Mouse (Mus musculus) bone marrow, adult 2 months (tissue): ENCODE measurements around the gene Zfp618. TPM values are rescaled to one million over a fixed set of nuclear protein-coding genes. Genes with fewer than 3 reads are reported as not detected.

Experiments used
- H3K27ac ChIP-seq: fragments of 200-500 bp; 2 replicates; pipeline ENCODE4 v1.5.1; 2012; ENCODE audit warnings: low read depth, mild to moderate bottlenecking, control low read depth, inconsistent platforms, low read length; ENCODE audit not compliant: control insufficient read depth, poor library complexity, insufficient read depth
- H3K4me1 ChIP-seq: fragments of 200-500 bp; 2 replicates; pipeline ENCODE4 v1.6.1; 2011; ENCODE audit warnings: low read length; ENCODE audit not compliant: control insufficient read depth, insufficient read depth
- H3K4me3 ChIP-seq: fragments of 200-500 bp; replicated peaks from 2 replicates; pipeline ENCODE3; 2011; ENCODE audit warnings: mild to moderate bottlenecking, low read depth, low read length, control low read depth; ENCODE audit not compliant: control insufficient read depth
- CTCF ChIP-seq: fragments of 200-500 bp; IDR thresholded peaks from 2 replicates; pipeline ENCODE4 v1.5.1; 2011; ENCODE audit warnings: low read length, control low read depth; ENCODE audit not compliant: control insufficient read depth, insufficient read depth
- POLR2A ChIP-seq: fragments of 200-500 bp; IDR thresholded peaks from 2 replicates; pipeline ENCODE4 v1.6.1; 2011; ENCODE audit warnings: low read depth, mild to moderate bottlenecking, control low read depth, low read length, borderline replicate concordance; ENCODE audit not compliant: control insufficient read depth
- WGBS: fragments of 180-500 bp; shearing (Covaris S2); methylation state at CpG from one replicate; pipeline ENCODE4 v1.1.7; 2018; 5-methylcytosine and 5-hydroxymethylcytosine counted together
- polyA plus RNA-seq: library from polyadenylated mRNA; stranded (reverse); fragments of >200 nt; gene quantifications from 2 replicates; pipeline ENCODE4 v1.2.4, GENCODE M21; 2011; ENCODE audit warnings: low replicate concordance; ENCODE audit not compliant: missing spikeins, insufficient read depth, insufficient read length

The Zfp618 gene
- polyA plus RNA-seq, 1 experiment: 0.40 TPM

DNA sequence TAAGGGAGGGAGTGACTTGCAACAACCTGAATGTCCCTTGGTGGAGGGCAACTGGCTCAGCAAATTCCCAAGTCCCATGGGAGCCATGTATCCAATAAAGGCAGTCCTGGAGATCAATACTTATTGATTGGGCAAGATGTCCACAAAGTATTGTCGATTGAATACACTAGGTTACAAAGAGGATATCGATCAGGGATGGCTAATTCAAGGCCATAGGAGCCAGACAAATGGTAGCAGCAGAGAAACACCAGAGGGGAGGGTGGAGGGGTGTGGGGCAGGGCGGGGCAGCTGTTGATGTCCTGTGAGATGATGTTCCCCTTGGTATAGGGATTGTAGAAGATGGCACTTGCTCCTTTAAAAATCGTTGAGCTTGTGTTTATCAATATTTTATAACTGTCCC is 136.7 kb downstream of the Zfp618 start:
- TF ChIP-seq CTCF (no peak), POLR2A (no peak)
- no peaks in the 10 kb centered on the region for H3K4me1 ChIP-seq
- no peak overlapping the region for H3K27ac ChIP-seq
- no peak overlapping the region for H3K4me3 ChIP-seq
- 78% methylated on average over 4 of the region's 4 CpGs for WGBS

DNA sequence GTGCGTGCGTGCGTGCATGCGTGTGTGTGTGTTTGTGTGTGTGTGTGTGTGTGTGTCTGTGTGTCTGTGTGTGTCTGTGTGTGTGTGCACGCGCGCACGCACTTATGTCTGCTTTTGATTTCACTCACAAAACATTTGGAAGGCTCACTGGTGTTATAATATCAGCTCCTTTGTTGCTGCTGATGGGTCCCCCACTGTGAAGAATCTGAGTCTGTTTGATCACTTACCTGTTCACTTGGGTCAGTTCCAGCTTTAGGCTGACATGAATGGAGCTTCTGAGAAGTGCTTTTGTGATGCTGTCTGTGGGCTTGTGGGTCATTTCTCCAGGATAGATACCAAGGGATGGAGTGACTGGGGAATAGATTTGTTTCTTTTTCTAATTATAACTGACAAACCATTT is 140.3 kb downstream of the Zfp618 start:
- Histone ChIP-seq H3K4me1 (no peaks in the 10 kb centered on the region), H3K4me3 (no peak overlapping the region), H3K27ac (no peak overlapping the region)
- WGBS: 84% methylated on average over 8 of the region's 8 CpGs
- TF ChIP-seq POLR2A (no peak), CTCF (no peak)

DNA sequence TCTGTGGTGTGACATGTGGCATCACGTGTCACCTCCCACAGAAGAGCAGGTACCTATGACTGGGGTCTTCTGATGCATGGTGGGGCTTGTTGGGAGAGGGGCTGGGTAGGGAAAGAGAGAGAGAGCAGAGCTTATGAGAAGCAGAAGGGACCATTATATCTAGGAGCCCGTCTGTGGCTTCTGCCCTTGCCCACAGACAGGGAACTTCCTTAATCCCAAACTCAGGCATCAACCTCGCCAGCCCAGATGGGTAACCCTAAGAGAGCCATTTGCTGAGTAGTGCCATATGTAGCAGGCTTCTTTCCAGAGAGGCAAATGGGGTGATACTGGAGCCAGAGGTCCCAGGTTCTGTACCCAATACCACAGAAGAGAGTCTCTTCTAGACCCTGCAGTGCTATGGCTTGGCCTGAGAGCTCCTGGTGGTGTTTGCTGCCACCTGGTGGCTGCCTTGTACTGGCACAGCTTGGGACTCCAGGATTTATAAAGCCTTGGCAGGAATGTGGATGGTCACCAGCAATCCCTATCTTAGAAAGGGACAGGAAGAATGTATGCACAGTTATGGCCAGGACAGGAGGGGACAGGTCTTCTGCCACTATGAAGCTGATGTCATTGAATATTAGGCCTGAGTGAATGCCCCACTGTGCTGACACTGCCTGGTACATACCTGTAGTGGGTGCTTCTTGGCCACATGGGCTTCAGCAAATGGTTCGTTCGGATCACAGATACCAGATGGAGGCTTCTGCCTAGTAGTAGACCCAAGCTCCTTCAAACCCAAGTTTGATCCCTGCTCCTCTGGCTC is 153.5 kb downstream of the Zfp618 start:
- Histone ChIP-seq H3K27ac (no peak overlapping the region), H3K4me3 (no peak overlapping the region), H3K4me1 (no peaks in the 10 kb centered on the region)
- 59% methylated on average over 5 of the region's 5 CpGs for WGBS
- TF ChIP-seq POLR2A (no peak), CTCF (peak; percentile 89)

DNA sequence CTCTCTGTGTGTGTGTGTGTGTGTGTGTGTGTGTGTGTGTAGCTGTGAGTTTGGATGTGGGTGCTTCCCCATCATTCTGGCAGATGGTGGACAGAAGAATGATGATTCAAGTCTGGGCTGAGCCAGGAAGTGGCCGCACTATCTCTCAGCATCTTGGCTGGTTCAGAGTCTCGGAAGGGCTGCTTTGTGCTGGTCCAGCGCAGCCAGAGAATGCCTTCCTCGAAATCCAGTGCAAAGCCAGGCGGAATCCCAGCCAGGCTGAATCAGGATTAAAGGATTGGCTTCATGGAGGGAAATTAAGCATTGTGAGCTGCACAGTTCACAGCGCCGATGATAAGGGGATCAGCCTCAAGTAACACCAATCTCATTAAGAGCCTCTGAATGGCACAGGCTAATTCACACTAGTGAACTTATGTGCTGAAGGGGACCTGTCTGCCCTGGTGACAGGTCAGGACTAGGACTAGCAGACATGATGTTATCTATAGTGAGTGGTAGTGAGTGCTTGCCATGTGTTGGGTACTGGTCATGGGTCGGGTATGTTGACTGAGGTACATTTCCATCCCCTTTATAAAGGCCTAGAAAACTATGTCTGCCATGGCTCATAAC is 159.6 kb downstream of the Zfp618 start:
- TF ChIP-seq POLR2A: no peak
- TF ChIP-seq CTCF: no peak
- Histone ChIP-seq H3K4me1 (no peaks in the 10 kb centered on the region), H3K4me3 (no peak overlapping the region), H3K27ac (no peak overlapping the region)
- 75% methylated on average over 8 of the region's 8 CpGs for WGBS

DNA sequence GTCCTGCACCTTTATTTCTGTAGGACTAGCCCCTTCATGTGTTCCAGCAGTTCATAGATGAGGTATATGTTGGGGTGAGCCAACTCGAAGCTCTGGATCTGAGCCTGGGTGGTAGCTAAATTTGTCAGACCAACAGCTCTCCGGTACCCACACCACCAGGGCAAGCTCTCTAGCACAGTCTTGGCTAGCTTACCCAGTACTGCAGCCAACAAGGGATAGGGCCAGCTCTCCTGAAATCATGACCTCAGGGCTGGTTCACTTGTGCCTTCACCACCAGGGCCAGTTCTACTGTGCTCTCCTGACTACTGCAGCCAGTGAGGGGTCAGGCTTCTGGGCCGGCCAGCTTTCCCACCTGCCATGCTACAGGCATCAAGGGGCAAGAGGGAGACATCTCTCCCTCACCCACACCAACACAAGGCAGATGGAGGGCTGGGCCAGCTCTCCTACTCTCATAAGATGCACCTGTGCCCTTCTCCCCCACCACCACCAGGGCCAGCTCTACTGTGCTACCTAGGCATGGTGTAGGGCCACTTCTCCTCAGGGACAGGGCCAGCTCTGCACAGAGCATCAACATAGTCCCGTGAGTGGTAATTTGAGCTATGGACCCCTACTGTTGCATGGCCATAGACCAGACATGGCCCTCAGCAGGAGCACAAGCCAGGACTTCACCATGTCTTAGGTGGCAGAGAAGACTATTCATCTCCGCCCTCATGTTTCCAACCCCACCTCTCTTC is 164.7 kb downstream of the Zfp618 start:
- 84% methylated on average over 5 of the region's 5 CpGs for WGBS
- H3K4me1 ChIP-seq: no peaks in the 10 kb centered on the region
- no peak for TF ChIP-seq POLR2A
- no peak for TF ChIP-seq CTCF

DNA sequence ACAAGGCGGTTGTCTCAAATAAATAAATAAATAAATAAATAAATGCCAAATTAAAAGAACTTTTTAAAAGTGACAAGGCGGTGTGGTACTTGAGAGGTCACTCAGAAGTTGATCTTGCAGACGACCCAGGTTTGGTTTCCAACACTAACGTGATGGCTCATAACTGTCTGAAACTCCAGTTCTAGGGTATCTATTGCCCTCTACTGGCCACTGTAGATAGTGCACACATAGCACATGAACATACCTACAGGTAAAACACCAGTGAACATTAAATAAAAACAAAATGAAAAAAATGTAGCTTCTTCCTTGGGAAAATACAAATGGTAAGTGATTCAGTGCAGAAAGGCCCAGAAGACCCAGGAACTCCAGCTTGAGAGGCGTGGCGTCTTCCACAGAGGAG is 181.9 kb downstream of the Zfp618 start:
- Histone ChIP-seq H3K4me1 (peaks cover 8% of the 10 kb centered on the region; the same call in 1 of the 2 replicates), H3K27ac (no peak overlapping the region), H3K4me3 (no peak overlapping the region)
- TF ChIP-seq POLR2A (no peak), CTCF (no peak)
- 89% methylated on average over 6 of the region's 6 CpGs for WGBS

More for the DNA sequence above, 164.7 kb downstream of the Zfp618 start:
- H3K27ac ChIP-seq: no peak overlapping the region
- H3K4me3 ChIP-seq: no peak overlapping the region

DNA sequence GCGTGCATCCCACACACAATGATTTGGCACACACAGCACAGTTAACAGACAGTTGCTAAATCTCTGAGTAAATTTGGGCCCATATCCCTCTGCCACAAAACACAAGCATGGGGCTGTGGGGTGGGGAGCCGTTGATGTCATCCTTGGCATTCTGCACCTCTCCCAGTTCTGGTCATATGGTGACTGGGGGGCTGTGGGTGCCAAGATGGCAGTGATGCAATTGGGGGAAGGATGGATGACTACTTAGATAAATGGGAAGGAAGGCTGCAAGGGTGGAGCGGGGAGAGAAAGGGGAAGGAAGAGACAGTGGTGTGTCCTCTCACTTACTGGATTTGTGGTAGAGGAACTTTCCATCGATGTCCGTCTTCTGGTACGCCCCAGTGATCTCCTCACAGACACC is 185.8 kb downstream of the Zfp618 start:
- Histone ChIP-seq H3K4me3 (no peak overlapping the region), H3K27ac (no peak overlapping the region), H3K4me1 (peaks cover 12% of the 10 kb centered on the region)
- TF ChIP-seq CTCF (no peak), POLR2A (no peak)
- WGBS: 17% methylated on average over 6 of the region's 6 CpGs

DNA sequence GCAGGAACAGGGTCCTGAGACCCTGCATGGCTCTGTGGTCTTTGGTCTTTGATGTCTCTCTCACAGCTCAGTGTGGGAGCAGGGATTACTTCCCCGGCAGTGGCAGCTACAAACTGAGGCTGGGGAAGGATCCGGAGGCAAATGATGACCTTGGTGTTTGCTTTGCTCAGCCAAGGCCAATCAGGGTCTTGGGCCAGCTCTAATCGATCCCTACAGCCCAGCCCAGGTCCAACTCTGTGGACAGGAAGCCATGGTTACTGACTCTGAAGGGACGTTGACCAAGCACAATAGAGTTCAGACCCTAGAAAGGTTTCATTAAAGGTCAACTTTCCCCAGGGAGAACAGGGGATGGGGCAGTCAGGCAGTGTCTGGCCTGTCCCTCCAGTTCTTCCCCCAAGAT is 188.7 kb downstream of the Zfp618 start:
- no peak for TF ChIP-seq CTCF
- H3K4me3 ChIP-seq: no peak overlapping the region
- no peak overlapping the region for H3K27ac ChIP-seq
- H3K4me1 ChIP-seq: peaks cover 12% of the 10 kb centered on the region
- WGBS: 65% methylated on average over 4 of the region's 4 CpGs
